Mouse (Mus musculus): Measurements from ENCODE around the gene Pcdh7.

GRCm38 (mm10) chr5:57750320-57750719, 32.6 kb downstream of the Pcdh7 start:
- TF ChIP-seq CTCF (IDR thresholded peaks at IDR 0.05; ENCODE audit: extremely low read depth, insufficient read length, insufficient replicate concordance, low read depth, low read length) (no peak), POLR2A (IDR thresholded peaks at IDR 0.05; ENCODE audit: low read depth, low read length) (no peak)

Measured in small intestine, adult 2 months (tissue).